Mouse (Mus musculus) CD4-positive helper T cell, adult 2 months (primary cell): ENCODE data around the gene Wnt6.

Source experiments
- DNase-seq: peaks from one replicate; pipeline ENCODE4 v3.0.0-alpha.2; 2012; ENCODE audit warnings: low read depth, missing footprints, low spot score

Gene Wnt6

GRCm38 (mm10) chr1:74774062-74774461 lies 2.4 kb downstream of the Wnt6 start:
- DNase-seq: no peak

GRCm38 (mm10) chr1:74775816-74776215 lies 4.1 kb downstream of the Wnt6 start:
- no peak for DNase-seq

- no peak for DNase-seq
Observed at GRCm38 (mm10) chr1:74778934-74779486, 7.3 kb downstream of the Wnt6 start.

DNA sequence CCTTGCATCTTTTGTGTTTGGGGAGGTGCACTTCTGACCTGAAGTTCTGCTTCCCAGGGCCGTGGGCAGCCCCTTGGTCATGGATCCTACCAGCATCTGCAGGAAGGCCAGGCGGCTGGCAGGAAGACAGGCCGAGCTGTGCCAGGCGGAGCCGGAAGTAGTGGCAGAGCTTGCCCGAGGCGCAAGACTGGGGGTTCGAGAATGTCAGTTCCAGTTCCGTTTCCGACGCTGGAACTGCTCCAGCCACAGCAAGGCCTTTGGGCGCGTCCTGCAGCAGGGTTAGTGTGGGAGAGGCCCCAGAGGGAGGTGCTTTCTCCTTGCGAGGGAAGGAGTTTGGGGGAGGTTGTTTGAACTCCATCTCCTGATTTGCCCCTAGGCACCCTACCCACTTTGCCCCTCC lies 10.4 kb downstream of the Wnt6 start:
- no peak for DNase-seq

DNA sequence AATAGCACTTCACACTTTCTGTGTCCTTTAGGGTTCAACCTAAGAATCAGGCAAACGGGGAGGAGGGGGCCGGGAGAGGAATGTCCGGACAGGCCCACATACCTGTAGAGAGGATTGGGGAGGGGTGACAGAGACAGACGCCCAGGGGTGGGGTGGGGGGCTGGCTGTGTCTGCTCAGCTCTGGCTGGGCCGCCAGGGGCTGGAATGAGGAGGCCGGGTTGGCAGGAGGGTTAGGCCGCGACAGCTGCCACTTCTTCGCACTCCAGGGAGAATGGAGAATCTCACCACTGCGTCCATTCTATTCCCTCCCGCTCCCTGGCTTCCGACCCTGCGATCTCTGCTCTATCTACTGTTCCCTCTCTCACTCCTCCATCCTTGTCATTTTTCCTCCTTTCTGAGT lies 11.9 kb downstream of the Wnt6 start:
- DNase-seq: no peak

- DNase-seq: peak; percentile 46
Observed at GRCm38 (mm10) chr1:74784041-74784759, 12.5 kb downstream of the Wnt6 start.

DNA sequence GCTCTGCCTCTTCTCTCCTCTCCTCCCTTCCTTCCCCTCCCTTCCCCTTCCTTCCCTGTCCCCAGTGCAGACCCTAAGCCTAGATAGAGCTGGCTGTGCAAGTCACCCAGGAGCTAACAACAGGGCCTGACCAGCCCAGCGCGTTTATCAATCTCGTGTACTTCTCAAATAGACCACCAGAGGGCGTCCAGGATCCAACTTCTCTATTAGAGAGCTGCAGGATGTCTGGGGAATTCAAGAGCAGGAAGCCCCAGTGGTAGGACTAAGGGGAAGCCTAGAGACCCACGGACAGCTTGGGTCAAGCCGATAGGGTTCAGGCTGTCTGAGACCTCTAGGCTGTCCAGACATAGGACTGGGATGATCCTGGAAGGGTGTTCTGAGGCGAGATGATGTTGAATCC lies 16.2 kb downstream of the Wnt6 start:
- peak; percentile 70 for DNase-seq

GRCm38 (mm10) chr1:74788603-74789176 lies 17.0 kb downstream of the Wnt6 start:
- DNase-seq: no peak

GRCm38 (mm10) chr1:74790095-74790494 lies 18.4 kb downstream of the Wnt6 start:
- DNase-seq: no peak

DNA sequence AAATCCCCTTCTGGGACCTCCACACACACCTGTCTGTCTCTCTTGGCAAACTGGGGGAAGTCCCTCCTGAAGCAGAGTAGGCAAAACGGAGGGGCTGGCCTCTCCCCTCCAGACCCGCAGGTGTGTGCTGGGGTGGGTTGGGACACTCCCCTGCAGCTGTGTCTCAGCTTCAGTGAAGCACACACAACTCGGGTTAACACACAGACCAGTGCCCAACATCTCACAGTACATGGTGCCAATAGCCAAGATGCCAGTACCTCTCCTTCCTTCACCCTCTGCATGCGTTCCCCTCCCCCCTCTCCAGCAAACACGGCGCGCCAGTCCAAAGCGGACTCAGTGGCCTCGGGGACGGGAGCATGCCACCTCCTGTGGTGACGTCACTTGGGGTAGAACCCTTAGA lies 19.6 kb downstream of the Wnt6 start, which contains the start of gene Wnt10a:
Gene Wnt10a (plus strand): TSS at position 268 of the 400 bp plus-strand sequence.
- no peak for DNase-seq

GRCm38 (mm10) chr1:74792831-74793660 lies 21.4 kb downstream of the Wnt6 start:
- DNase-seq: no peak

DNA sequence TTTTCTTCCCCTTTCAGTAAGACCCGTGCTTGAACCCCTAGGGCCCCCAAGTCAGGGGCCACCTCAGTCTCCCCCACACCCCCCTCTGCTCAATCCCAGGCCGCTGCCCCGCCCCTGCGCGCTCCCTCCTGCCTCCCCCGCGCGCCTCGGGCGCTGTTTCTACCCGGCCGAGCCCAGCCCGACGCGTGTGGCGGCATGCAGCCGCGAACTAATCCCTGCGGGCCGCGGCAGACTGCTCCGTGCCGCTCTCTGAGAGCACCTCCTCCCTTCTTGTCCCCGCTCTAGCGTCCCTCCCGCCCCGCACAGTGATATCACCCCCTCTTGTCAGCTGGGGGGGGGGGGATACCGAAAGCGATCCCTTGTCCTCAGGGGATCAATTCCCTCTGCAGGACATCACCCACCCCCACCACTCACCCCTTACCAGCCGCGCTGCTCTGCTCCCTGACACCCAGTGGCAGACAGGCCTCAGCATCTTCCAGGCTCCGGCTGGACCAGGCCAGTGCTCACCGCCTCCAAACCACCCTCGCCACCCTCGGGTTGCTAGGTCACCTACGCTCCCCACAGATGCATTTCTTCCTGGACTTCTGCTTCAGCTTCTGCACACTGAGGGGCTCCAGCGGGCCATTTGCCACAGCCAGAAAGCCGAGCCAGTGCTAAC lies 22.9 kb downstream of the Wnt6 start:
- DNase-seq: peak; percentile 38

GRCm38 (mm10) chr1:74795145-74795529 lies 23.4 kb downstream of the Wnt6 start:
- no peak for DNase-seq

- no peak for DNase-seq
Observed at GRCm38 (mm10) chr1:74797459-74797858, 25.8 kb downstream of the Wnt6 start.

- DNase-seq: peak; percentile 69
Observed at GRCm38 (mm10) chr1:74800424-74800888, 28.8 kb downstream of the Wnt6 start.

DNA sequence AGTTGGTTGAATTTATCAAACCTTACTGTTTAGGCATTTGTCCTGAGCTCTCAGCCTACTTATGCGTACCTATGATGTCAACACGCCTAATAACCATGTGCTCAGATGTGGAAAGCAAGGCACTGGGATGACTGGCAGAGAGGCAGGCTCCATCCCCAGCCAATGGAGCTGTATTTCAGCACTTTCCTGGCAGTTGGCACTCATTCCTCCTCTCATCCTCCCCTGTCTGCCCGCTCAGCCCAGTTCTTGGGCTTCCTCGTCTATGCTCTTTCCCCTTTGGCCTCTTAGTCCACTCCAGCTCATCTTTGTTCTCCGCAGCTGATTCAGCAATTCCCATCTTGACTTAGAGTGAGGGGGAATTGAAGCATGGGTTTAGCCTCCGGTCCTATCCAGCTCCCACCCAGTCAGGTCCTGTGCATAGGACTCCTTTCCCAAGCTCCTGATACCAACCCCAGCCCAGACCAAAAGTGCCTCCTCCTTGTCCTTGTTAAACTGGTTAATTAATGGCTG lies 30.0 kb downstream of the Wnt6 start:
- no peak for DNase-seq

DNA sequence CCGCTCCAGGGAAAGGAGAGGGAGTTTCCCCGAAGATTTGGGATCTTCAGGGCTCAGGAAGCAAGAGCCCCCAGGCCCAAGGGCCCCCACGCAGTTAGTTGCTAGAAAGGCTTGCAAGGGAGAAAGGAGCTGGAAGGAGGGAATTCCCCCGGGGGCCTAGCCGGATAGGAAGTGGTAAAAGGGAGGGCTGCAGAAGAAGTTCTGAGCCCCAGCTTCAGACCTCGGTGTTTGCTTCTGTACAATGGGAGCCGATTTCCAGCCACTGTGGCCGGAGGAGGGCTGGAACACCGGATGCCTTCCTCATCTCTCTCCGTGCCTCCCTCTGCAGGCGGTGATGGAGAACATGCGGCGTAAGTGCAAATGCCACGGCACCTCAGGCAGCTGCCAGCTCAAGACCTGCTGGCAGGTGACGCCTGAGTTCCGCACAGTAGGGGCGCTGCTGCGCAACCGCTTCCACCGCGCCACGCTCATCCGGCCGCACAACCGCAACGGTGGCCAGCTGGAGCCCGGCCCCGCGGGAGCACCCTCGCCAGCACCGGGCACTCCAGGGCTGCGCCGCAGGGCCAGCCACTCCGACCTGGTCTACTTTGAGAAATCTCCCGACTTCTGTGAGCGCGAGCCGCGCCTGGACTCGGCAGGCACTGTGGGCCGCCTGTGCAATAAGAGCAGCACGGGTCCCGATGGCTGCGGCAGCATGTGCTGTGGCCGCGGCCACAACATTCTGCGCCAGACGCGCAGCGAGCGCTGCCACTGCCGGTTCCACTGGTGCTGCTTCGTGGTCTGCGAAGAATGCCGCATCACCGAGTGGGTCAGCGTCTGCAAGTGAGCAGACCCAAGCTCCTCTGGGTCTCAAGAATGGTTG lies 31.3 kb downstream of the Wnt6 start:
- DNase-seq: peak; percentile 87

GRCm38 (mm10) chr1:74804211-74804870 lies 32.6 kb downstream of the Wnt6 start:
- no peak for DNase-seq

DNA sequence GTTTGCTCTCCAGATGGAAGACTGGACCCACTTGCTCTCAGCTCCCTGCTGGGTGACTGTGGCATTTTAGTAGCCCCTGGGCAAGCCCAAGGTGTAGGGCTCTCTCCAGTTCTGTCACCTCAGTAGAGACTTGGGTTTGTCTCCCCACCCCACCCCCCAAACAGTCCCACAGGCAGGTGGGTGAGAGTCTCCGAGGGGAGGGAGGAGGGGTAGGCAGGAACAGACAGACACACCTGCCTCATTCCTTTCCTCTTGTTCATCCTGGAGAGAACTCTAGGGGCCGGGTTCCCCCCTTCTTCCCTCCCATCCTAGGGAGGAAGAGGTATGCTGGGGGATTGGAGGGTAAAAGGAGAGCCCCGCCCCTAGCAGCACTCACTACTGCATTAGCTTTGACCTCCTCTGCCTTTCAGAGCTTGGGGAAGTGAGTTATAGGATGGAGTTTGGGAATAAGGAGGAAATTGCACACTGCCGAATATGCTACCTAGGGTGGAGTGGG lies 33.7 kb downstream of the Wnt6 start:
- DNase-seq: no peak

DNA sequence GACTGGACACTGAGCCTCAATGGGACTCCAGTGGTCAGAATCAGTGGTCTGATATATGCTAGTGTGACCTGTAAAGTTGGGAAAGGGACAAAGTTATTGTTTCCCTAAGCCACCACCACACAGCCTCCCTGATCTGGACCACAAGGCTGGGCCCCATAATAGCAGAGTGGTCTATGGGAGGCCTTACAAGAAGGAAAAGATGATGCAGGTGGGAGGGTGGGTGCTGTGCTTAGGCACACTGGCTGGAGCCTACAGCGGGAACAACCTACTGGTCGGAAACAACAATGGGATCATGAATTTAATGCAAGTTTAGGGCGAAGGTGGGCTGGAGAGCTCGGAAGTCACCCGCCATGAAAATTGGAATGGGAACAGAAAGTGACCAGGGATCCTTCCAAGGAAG lies 34.2 kb downstream of the Wnt6 start:
- no peak for DNase-seq
